Mouse (Mus musculus) c-Kit-positive CD71-positive TER-119-negative erythroid progenitor cells, embryonic 14.5 days (primary cell): ENCODE measurements around the gene Pigh.

Source experiments
- DNase-seq: peaks from one replicate; pipeline ENCODE4 v3.0.0-alpha.2; 2013; ENCODE audit warnings: low read depth

Gene Pigh

DNA sequence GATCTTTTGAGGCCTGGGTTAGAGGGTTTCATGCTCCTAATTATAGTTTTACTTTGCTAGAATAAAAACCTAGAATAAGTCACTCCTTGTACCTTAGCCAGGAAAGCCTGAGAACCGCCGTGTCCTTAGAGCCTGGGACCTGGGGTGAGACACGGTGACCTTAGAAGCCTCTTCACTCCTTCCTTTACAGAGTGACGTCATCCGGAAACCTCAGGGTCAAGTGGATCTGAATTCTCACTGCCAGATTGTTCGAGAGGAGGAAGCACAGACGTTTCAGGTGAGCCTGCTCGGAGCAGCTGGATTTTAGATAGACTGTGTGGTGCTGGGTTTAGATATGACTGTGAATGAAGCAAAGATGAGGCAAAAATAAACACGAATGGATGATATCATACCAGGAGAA lies 23.0 kb downstream of the Pigh start:
- no peak for DNase-seq

DNA sequence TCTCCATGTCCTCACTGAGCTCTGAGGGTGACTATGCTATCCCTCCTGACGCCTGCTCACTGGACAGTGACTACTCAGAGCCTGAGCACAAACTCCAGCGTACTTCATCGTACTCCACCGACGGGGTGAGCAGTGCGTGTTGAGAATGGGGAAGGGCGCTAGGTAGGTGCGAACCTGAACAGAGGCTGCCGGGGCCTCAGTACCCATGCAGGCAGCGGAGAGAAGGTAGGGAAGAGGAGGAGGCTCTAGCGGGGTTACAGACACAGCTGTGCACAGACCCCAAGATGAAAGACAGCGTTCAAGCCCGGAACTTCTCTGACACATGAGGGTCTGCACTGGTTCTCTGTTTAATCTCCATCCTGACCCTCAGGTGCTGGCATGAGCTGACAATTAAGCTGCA lies 25.0 kb downstream of the Pigh start:
- DNase-seq: no peak

DNA sequence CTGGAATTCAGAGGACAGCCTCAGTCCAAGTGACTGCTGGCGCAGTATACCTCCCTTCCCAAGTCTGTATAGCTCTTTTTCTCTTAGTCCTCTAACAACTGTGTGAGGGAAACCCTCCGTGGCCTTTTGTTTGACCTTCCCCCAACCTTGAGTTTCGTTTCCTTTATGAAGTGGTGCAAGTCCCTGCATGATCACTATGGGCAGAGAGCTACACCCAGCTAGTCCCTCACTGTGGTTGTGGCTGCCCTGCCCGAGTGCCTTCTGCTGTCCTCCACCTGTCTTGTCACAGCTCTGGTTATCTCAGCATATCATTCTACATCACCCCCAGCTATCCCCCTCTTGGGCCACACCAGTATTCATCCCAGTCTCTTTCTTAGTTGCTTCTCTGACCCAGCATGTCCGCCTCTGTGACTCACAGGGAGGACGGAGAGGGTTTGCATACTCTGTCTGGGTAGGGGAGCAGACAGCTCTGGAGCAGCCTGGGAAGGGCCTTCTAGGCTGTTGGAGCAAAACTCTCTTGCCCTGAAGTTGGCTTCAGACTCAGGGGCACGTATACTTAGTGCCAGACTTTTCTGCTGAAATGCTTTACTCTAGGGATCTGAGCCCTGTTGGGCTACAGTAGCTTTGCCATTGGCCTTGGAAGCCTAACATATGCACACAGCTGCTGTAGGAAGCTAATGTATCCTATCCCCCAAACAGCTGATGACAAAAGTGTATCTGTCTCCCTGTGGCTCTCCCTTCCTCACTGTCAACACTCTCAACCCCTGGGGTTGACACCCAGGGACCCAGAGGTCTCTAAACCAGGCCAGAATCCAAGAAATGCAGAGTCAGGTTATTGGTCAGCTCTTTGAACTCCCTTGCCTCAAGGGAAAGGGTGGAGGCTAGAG lies 28.4 kb downstream of the Pigh start:
- no peak for DNase-seq

DNA sequence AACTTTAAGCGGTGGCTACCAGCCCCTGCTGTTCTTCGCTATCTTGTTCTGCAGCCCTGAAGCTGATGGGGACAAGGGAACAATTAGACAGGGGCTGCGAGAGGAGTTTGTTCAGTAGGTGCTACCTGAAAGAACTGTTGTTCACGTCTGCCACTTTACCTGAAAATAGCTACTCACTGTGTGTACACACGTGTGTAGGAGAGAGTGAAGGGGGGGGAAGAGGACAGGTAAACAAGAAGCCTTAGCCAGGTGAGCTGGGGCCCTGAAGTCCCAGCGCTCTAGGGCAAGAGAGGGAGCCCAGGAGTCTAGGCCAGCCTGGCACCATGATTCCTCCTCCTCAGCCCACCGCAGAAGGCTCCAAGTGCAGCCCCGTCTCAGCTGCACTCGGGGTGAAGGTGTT lies 29.3 kb downstream of the Pigh start:
- no peak for DNase-seq

DNA sequence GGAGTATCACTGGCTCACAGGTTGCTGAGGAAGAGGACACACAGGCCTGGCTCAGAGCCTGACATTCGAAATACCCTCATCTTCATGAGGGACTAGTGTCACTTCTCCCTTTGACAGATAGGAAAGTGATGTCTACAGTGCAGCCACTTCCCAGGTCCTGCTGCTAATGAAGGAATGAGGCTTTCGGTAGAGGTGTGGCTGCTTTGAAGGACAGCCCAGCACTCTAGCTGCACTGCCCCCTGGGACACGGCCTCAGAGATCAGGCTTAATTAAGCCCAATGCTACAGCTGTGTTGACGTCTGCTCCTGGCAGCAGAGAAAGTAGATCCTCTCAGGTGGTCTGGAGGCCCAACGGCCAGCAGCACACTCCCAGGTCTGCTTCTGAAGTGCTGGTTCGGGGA lies 29.9 kb downstream of the Pigh start:
- no peak for DNase-seq

DNA sequence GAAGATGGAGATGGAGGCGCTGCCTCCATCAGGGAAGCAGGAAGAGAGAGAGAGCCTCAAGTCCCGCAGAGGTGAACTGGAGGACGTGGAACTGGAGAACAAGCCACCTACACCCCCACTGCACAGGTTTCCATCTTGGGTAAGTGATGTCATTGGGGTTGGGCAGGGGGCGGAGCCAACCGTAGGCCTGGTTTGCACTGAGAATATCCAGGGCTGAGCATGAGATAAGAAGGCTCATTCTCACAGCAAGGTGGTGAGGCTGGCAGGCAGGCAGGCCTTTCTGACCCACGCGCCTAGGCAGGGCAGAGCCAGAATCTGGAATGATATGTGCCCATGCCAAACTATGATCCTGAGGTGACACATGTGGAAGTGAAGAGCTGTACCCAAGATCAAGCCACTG lies 34.2 kb downstream of the Pigh start:
- DNase-seq: peak; percentile 54

DNA sequence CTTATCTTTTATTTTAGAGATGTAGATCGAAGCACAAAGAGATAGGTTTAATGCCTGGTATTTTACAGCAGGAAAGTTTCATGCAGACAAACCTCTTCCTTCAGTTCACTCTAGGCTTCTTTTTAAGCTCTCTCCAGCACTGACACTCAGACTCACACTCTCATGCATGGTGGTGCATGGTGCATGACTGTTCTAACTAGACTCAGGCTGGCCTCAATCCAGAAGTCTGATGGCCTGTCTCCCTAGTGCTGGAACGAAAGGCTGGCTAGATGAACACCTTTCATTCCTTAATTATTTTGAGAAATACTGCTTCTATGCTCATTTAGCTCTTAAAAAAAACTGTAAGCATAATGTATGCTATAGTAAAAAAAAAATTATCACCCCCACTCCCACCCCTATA lies 37.4 kb downstream of the Pigh start:
- DNase-seq: no peak

DNA sequence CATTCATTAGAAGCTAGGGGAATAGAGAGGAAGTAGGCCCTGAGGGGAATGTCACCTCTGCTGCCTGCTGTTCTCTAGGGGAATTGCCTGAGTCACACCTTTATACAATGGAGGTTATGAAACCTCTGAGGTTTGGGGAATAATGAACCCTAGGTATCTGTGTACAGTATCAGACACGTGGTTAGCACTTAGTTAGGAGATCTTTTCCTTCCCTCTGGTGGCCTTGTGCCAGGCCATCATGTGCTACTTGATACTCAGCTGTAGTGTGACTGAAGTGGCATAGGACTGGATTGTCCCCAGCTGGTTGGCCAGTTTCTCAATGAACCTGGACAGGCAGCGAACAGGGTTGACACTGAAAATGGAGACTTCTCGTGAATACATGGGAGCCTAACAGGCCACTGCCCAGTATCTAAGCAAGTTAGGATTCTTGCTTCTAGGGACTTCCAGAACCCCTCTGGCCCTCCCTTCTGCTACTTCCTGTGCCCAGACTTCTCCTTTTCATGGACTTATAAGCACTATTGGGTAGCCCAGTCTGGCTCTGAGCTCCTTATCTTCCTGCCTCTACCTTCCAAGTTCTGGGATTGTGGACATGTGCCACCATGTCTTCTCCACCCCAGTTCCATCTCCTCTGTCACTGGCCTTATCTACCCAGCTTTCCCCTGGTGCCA lies 38.8 kb downstream of the Pigh start:
- DNase-seq: no peak

DNA sequence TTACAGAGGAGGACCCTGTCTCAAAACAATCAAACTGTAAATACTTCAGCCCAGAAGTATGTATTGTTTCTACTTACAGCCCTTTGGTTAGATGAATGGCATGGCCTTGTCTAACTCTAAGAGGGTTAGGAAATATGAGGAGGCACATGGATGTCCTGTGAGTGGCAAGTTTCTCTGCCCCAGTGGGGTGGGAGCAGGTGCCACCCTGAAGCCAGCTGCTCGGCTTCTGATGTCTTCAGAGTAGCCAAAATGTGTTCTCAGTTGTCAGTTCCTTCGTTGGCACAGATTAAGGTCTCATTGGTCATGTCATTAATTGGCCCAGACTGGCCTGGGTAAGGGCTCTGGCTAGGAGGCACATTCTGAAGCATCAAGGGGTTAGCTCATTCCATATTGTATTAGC lies 39.6 kb downstream of the Pigh start:
- no peak for DNase-seq

DNA sequence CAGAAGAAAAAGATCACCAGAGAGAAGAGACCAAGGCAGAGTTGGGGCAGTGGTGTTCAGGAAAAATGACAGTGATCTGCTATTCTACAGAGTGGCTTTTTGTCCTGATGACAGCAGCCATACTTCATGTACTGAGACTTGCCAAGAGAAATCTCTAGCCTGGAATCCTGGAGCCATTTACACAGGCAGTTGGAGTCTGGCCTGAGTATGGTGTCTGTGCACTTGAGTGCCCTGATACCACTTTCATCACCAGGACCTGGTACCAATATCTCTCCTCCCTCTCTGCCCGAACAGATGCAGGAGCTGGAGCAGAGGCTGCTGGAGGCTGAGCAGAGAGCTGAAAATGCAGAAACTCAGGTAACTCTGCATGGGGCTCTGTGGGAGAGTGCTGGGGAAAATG lies 40.6 kb downstream of the Pigh start:
- no peak for DNase-seq

DNA sequence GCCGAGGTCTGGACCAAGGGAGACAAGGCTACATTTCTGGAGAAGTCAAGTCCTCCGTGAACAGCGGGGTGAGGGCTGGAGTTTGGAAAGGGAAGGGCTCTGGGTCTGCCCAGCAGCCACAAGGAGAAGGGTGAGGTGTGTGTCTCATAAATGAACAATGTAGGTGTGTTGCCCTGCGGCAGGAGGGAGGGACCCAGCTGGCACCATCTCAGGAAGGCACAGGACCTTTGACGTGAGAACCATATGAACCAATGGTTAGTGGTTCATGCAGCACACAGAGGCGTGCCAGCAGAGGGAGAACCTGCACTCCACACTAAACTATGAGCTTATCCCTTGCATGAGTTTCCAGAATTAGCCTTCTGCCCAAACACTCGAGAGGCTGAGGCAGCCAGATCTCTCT lies 42.2 kb downstream of the Pigh start:
- no peak for DNase-seq

DNA sequence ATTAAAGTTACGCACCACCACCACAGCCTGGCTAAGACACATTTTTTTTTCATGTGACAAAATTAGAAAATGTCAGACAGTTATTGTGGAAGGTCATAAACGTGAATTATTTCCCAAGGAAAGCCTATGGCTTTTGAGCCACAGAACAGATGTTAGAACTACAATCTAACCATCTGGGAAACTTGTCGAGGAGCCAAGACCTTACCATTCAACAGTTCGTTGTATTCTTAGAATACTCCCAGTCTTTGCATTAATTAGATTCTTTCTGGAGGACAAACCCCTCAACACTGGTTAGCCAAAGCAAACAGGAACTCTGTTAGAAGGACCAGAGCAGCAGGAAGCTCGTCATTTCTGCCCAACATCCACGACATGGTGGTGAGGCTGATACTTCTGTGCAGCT lies 43.3 kb downstream of the Pigh start:
- DNase-seq: no peak

DNA sequence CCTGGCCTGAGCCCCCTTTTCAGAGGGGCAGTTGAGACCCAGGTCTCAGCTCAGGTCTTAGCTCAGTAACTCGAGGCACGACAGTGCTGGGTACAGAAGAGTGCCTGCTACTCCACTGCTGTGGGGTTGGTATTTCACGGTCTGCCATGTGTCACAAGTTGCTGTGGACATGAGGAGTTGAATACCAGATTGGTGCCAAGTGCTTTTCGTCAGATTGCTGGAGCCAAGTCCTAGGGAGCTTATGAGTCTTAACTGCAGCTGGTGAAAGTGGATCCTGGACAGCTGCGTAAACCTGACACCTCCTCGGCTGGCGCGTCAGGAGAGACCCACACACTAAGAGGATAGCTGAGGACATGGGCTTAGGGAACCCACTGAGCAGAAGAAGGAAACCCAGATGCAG lies 44.8 kb downstream of the Pigh start:
- no peak for DNase-seq

DNA sequence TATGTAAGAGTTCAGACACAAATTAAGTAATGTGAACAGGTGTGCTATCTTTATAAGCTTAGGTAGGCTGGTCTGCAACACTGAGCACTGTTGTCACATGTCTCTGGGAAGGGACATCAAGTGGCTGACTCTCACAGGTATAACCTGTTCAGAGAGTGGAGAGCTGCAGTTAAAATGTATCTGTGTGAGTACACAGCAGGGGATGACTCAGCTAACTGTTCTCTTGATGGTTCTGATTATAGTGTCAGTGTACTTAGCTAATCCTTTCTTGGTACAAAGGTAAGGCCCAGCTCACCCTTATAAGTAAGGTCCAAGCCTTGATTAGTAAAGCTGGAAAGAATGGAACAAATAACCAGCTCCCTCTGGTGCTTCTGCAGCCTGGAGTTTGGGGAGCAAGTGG lies 48.0 kb downstream of the Pigh start:
- DNase-seq: no peak

DNA sequence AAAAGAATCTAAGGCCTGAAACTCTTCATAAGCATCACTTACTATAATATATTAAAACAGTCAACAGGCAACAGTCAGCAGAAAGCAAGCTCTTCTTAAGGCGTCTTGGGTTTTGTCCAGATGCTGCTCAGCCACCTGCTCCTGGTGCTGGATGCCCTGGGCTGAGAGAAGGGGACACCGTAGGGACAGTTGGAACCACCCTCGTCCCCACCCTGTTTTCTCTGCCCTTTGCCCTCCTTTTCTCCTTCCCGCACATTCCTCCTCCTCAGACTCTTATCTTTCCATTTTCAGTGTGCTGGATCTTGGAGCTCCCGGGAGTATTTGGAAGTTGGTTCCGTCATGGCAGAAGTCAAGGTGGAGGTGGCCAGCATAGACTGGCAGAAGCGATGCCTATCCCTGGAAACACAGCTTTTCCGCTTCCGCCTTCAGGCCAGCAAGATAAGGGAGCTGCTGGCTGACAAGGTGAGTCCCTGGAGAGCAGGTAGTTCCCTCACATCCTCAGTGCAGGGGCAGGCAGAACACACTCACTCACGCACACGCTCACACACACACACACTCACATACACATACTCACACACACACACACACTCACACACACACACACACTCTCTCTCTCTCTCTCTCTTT lies 49.1 kb downstream of the Pigh start:
- no peak for DNase-seq

DNA sequence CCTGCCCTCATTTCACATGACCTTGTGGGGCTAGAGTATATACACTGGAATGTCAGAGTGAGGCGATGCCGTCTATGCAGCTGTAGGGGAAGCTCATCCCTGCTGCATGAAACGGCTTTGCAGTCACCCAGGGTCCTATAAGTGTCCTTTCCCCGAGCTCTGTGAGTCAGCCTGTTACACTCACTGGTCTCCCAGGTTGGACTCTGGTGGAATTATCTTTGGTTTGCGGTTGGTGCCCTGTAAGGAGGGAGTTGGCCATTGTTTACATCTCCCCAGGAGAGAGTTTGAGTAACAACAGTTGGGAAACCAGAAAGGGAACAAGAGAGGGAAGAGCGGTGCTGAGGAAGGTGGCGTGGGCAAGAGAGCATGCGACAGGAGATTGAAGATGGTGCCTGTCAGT lies 49.7 kb downstream of the Pigh start:
- no peak for DNase-seq

DNA sequence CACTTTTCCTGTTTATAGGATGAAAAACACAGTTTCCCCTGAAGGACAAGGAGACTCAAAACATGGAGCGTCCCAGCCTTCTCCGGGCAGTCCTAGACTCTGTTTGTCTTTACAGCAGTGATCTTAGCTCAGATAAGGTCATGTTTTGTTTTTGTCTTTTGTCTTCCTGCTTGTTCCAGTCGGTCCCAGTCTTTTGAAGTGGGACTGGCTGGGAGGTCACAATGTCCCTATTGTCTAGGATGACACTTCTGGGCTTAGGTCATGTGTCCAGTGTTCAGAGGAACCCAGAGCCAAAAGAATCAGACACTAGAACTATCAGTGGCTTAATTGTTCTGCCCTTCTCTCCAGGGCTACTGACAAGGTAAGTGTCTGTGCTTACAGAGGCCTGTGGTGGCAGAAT lies 54.1 kb downstream of the Pigh start:
- DNase-seq: no peak

DNA sequence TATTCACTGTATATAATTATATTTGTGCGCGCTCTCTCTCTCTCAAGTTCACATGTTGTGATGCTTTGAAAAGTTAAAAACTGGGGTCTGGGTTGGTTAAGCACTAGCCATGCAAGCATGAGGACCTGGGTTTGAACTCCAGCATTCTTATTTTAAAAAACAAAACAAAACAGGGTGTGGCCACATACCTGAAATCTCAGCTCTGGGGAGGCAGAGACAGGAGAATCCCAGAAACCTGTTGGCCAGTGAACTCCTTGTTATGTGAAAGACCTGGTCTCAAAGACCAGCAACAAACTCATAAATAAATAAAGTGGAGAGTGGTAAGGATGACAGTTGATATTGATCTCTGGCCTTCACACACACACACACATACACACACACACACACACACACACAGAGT lies 55.1 kb downstream of the Pigh start:
- no peak for DNase-seq
